Mouse (Mus musculus) left cerebral cortex, postnatal 10 days (tissue): ENCODE data around the gene Ppp3ca. TPM values are rescaled to one million over a fixed set of nuclear protein-coding genes. Genes with fewer than 3 reads are reported as not detected.

Experiments used
- microRNA-seq: library from miRNA; unstranded; fragments of <30 nt; microRNA quantifications from one replicate; pipeline ENCODE4 v1.2.0, GENCODE M21; 2022
- total RNA-seq, 2 experiments: library from RNA; stranded (reverse); gene quantifications; 2 replicates each; pipeline ENCODE4 v1.2.3; 2021

Ppp3ca gene
- total RNA-seq, 2 experiments from 2014 or later: 535 to 574 TPM

Small RNA genes within 50 kb of the gene (microRNA-seq; reads per million reads assigned to microRNA genes)
- gene Gm44327: not detected
